Mouse (Mus musculus) cerebral cortex, adult 2 months (tissue): ENCODE results near the gene Apoe.

Experiments
- WGBS: fragments of 180-500 bp; shearing (Covaris S2); methylation state at CpG from one replicate; pipeline ENCODE4 v1.1.7; 2018; 5-methylcytosine and 5-hydroxymethylcytosine counted together

Apoe gene

DNA sequence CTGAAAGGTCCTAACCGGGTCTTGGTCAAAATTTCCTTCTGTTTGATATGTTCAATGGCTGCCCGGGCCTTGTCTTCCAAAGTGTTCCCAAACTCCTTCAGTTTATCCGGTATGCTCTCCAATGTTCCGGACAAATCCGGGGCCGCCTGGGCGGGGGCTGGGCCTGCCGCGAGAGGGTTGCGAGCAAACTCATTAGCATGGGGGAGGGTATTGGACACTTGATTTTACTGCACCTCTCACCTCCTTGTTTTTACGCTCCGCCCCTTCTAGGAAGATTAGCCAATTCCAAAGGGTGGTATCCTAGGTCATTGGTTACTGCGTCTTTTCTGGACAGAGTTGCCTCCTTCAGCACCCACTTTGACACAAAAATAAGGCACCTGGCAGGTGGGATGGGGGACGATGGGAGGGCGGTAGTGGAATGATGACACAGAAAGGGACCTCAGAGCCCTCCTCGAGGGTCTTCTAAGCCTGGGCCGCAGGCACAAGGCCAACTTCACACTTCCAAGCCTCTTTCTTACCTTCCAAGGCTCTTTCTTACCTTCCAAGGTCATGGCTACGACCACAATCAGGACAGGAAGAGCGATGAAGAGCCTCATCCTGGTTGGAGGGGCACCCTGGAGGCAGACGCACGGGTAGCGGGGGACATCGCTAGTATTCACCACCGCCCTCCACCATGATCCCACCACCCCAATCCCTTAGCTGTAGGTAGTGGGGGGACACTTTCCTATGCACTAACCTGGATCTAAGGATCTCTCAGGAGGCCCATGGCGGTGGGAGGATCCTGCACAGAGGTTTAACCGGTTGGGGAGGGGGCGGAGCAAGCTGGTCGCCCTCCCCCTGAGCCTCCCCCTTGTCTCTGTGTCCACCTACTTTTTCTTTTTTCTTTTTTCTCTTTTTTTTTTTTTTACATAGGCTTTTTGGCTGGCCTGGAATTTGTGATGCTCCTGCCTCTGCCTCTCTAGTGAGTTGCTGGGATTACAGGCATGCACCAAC is 6.8 kb downstream of the Apoe start, which contains the start of gene Apoc1:
Apoc1 (minus strand) TSS at position 788 of the 993 bp plus-strand sequence.
- WGBS = 74% methylated on average over 28 of the region's 28 CpGs

DNA sequence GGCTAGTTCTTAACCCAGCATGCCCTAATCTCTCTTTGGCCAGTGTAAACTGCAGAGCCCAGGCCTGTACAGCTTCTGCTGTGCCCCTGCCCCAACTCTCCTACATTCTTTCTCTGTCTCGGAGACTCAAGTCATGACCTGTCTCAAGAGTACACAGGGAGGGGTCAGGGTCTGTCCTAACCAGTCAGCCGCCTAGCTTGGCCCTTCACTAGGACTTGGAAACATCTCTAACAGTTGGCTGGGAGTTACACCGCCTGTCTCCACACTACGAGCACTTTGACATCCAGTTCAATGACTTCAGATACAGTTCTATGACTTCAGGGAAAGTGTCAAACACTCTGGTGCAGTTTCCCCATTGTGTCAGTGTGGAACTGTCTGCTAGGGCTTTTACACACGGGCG is 7.6 kb downstream of the Apoe start:
- 87% methylated on average over 6 of the region's 6 CpGs for WGBS

DNA sequence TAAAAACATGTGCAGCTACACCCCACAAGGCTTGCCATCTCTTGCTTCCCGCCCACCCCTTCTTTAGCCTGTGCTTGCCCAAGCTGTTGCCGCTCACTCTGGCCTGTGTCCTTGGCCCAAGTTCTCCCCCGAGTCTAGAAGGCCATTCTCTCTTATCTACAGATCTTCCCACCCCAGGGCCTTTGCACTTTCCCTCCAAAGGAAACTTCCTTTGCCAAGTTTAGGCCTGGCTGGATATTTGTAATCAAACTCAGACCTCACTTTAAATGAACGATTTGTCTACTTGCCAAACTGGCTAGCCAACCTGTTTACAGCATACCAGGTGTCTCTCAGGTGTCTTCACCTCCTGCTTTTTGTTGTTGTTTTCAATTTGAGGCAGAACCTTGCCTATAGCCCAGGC is 8.1 kb downstream of the Apoe start:
- 83% methylated on average over 4 of the region's 4 CpGs for WGBS

DNA sequence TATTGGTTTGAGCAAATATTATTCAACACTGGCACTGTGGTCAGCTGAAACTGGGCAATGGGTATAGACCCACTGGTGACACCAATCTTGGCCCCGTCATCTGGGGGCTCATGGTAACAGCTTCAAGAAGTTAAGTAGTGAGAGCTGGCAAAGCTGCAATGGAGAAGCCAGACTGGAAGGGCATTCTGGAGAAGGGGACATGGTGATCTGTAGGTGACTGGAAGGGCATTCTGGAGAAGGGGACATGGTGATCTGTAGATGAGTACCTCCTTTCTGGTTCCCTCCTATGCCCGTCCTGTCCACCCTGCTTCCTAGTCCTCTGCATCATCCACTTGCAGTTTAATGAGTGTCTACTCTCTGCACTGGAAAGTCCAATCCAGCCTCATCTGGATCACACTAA is 10.4 kb downstream of the Apoe start:
- 91% methylated on average over 2 of the region's 2 CpGs for WGBS

DNA sequence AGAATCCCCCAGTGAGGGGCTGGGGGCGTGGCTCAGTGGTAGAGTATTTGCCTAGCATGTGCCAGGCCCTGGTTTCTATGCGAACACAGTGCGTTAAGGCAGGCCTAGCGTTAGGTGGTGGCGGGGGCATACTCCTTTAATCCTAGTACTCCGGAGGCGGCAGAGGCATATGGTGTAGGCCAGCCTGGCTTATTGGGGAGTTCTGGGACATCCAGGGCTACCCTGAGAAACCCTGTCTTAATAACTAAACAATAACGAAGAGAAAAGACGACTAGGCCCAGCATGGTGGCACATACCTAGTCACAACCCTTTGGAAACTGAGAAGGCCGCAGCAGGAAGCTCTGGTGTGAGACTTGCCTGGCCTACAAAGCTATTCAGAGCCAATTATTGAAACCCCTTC is 10.9 kb downstream of the Apoe start:
- WGBS = 93% methylated on average over 10 of the region's 10 CpGs

DNA sequence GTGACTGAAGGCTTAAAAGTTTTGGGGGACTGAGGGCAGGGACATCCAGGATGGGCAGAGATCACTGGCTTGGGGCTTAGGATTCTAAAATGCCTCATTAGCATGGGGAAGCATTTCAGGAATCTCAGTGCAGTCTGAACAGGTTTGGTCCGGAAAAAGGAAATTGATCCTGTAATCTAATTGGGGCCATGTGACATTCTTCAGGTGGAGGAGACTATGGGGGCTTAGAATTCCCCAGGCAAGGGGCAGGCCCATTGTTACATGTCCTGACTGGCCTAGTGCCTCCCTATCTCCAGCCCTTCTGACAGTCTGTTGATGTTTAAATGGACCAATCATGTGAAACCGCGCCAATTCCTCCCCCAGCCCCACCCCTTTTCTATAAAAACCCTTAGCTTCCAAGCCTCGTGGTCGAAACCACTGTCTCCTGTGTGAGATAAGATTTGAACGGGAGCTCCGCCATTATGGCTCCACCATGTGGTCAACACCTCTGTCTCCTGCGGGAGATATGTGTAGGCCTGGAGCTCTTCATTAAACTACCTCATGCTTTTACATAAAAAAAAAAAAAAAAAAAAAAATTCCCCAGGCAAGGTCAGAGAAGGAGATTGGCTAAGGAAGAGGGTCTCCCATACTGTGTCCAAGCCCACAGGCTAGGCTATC is 11.9 kb downstream of the Apoe start:
- 71% methylated on average over 8 of the region's 8 CpGs for WGBS

DNA sequence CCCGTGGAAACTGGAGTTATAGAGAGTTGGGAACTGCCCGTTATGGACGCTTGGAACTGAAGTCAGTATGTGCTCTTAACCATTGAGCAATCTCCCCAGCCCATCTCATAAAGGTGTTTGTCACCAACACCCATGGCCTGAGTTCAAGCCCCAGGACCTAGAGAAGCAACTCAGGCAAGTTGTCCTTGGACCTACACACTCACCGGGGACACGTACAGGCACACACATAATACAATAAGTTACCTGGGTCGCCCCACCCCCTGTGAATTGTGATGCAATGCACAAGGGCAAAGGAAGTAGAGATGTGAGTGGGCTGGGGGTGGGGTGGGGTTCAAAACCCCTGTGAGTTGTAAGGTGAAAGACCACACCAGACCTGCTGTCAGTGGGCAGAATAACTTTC is 12.5 kb downstream of the Apoe start:
- 90% methylated on average over 6 of the region's 6 CpGs for WGBS

DNA sequence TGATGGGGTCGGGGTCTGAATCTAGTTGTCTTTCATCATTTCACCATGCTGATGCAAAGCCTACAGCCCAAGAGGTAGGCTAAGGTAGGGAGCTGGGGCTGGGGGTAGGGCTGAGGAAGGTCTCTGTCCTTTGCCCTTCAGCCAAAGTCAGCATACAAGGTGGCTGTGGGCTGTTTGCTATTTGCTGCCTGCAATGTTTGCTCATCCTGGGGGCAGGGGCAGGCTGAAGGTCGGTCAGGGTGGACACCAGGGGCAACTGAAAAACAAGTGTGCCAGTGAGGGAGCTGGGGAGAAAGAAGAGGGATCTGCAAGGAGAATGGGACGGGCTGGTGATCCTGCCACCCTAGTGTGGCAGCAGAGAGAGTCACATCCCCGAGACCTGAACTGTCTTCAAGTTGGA is 13.6 kb downstream of the Apoe start:
- WGBS = 79% methylated on average over 4 of the region's 4 CpGs

DNA sequence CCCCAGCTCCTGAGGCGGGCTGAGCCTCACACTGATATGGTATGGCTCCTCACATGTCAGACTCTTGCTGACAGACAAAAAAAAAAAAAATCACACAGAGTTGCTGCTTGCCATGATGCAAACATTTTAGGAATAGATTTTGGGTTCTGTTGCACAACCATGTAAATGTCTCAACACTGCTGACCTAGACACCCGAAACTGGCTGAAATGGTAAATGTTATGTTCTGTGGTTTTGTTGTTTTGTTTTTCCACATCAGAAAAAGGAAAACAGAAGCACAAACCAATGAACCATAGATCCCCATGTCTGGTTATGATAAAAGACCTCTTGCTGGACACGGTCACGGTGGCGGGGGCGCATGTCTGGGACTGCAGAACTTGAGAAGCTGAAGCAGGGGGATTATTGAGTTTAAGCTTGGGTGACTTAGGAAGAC is 15.2 kb downstream of the Apoe start:
- 95% methylated on average over 6 of the region's 6 CpGs for WGBS

DNA sequence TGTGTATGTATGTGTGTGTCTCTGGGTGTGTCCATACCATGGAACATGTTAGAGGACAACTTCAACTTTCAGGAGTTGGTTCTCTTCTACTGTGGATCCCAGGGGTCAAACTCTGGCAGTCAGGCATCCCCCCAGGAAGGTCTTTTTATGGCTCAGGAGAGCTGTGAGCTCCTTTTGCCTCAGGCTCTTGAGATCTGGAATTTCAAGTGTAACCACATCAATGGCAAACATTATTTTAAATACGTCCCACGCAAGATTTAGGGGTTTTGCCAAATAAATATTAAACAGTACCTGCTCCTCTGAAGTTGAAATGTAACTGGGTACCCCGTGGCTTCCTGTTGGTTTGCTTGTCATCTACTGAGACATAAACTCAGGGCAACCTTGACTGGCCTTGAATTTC is 16.0 kb downstream of the Apoe start:
- WGBS = 89% methylated on average over 3 of the region's 3 CpGs

DNA sequence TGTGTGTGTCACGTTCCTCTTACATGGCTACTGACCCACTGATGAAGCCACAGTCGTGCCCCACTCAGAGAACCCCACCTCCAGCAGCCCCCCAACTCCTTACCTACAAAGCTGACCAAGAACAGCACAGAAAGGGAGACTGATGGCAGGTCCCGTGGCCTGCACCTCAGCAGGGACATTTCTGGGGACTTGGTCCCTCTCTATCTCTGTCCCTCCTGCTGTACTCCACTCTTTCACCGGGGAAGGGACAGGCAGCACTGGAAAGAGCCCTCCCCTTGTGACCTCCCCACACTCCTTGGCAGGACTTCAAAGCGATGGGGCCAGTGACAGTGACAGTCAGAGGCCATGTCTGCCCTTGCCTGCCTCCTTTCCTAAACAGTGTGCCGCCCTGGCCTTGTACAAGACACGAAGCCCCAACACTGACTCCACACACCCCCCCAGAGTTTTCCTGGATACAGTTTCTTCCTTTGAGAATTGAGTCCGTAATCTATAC is 17.7 kb downstream of the Apoe start, which contains the start of the genes Gm44805 and Apoc4:
Gm44805 (minus strand) TSS at position 222 of the 493 bp plus-strand sequence.
Apoc4 (minus strand) TSS at position 278 of the 493 bp plus-strand sequence.
- 62% methylated on average over 8 of the region's 8 CpGs for WGBS

DNA sequence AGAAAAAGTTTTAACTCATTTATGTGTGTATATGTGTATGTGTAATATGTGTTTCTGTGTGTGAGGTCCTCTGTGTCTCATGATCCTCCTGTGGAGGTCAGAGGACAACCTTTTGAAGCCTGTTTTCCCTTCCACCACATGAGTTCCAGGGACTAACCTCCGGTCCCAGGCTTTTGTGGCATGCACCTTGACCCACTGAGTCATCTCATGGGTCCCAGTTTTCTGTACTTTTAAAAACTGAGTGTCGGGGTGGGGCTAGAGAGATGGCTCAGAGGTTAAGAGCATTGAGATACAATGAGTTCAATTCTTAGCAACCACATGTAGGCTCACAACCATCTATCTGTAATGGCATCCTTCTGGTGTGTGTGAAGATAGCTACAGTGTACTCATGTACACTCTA is 18.3 kb downstream of the Apoe start:
- WGBS = 88% methylated on average over 2 of the region's 2 CpGs

DNA sequence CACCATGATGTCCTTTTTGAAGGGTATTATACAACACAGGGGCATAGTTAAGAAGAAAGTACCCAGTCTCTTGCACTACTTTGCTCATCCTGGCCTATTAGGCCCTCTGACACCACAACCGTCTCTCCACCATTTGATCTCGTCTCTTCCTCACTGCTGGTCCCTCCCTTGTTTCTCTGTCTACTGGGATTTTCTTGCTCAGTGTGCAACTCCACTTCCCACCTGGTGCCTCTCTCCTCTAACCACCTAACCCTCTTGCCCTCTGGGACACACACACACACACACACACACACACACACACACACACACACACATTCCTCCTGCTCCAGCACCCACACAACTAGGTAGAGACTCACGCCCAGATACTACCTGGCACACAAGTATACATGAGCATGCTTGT is 20.1 kb downstream of the Apoe start:
- WGBS = 95% methylated on average over 3 of the region's 3 CpGs

DNA sequence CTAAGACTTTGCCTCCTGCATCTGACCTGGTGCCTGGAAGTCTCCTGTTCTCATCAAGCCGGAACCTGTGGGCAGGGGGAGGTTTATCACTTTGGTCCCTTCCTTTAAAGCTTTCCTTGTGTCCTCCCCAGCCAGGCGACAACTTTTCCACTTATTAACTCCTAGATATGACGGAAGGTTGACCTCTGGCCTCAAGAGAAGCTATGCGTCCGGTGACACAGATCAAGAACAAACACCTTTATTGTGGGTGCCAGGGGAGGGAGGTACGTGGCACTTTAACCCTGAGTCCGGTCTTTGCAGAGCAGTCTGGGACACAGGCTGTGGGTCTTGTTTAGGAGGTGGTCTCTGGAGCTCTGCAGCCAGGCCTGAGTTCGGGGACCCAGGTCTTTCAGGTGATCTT is 21.1 kb downstream of the Apoe start, which contains the start of gene Apoc2:
Apoc2 (minus strand) TSS at position 70 of the 400 bp plus-strand sequence.
- 92% methylated on average over 8 of the region's 8 CpGs for whole genome bisulfite sequencing

DNA sequence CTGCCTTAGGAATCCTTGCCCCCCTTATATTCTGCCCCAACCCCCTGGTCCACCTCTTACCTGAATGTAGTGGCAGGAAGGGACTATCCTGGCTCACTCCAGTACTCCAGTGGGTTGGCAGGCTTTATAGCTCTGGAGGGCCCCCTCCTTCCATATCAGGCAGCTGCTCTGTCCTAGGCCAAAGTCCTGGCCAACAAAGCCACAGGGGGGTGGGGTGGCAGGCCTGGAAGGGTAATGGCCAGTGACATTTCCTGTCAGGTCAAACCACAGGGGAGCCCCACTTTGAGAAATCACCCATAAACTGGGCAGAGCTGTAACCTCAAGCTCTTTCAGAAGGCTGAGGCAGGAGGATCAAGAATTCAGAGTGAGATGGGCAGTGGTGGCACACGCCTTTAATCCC is 22.3 kb downstream of the Apoe start:
- WGBS = 93% methylated on average over 1 of the region's 1 CpGs

DNA sequence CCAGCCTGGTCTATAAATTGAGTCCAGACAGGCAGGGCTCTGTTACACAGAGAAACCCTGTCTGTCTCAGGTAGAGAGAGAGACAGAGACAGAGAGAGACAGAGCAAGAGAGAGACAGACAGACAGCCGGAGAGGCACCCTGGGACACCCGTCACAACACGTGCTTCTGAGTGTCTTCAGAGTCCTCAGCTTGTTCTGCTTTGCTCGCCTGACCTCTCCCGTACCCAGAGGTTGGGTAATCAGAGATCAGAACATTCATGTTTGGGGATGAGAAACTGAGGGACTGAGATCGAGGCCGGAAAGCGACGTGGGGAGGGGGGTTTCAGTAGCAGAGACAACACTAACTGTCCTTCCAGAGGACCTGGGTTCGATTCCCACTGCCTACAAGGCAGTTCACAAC is 23.2 kb downstream of the Apoe start:
- WGBS = 84% methylated on average over 10 of the region's 10 CpGs

DNA sequence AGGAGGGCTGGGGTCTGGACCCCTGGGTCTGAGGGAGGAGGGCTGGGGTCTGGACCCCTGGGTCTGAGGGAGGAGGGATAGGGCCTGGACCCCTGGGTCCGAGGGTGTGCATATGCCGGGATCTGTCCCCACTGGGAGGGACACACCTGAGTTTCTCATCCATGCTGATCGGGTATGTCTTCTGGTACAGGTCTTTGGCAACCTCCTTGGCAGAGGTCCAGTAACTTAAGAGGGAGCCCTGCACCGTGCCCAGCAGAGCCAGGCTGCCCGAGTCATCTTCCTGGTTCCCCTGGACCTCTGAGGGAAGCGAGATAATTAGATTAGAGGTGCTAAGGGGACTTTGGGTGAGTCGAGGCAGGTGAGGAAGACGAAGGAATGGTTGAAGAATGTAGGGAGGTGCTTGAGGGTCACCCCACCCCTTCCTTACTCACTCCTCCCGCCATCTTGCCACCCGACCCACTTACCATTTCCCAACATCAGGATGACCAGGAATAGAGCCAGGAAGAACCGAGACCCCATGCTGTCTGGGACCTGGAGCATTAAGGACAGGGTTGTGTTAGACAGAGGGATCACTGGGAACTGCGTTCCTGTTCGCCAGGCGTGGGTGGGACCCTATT is 25.8 kb downstream of the Apoe start:
- WGBS = 65% methylated on average over 14 of the region's 14 CpGs

DNA sequence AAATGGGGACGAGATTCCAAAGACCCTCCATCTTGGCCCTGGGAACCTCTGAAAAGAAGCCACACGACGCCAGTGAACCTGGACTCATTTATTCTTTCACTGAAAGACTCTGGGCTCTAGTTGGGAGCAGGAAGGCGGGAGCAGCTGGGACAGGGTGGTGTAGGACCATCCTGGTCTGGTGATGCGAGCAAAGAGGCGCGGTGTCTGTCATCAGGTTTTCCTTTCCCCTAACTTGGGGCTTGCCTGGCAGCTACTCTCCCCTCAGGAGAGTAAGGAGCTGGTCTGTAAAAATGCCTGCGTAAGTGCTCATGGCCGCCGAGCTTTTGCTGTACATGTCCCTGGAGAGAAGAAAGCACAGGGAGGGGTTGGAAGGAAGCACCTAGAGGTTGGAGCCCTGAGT is 27.5 kb downstream of the Apoe start:
- 76% methylated on average over 10 of the region's 10 CpGs for WGBS

DNA sequence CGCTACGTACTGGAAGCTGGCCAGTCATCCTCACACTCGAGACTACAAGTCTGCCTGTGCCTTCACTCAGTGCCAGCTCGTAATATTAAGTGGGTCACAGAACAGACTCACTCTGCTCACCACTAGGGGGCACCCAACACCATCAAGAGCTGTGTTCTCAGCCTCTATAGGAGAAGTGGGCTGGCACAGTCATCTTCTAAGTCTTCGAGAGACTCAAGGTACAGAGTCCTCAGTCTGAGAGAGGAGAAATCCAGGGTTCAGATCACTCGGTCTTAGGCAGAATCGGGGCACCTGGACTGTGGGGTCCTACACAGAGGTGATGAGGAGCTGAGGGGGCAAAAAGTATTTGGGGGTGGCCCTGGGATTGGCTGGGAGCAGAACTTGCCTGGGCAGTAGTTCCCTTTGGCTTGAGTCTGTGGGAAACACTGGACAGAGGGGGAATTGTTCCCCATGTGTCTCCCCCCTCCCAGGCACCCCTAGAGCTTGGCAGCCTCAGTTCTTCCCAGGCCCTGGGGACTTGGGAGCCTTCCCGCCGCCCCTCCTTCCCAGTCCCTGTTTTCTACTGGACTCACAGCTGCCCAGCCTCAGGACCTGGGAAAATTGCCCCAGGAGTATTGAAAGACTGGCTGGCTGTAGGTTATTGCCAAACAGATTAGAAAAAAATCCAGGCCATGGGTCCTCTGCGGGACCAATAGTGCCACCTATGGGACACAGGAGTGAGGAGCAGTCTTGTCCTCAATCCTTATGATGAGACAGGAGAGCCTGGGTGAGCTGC is 29.9 kb downstream of the Apoe start:
- 3% methylated on average over 10 of the region's 10 CpGs for WGBS

DNA sequence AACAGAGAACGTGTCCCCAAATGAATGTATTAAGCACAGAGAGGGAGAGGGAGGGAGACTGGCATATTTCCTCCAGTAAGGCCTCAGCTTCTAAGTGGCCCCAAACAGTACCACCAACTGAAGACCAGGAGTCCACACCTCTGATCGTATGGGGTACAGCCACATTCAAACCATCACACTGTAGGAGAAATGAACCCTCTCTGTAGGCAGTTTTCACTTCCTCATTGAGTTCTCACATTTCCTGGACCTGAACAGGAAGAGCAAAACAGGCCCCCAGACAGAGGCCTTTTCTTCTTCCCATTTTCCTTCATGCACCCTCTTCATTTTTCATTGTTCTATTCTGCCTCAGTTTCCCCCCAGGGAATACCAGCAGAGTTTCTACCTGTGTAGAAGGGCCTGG is 31.6 kb downstream of the Apoe start:
- 65% methylated on average over 2 of the region's 2 CpGs for WGBS

DNA sequence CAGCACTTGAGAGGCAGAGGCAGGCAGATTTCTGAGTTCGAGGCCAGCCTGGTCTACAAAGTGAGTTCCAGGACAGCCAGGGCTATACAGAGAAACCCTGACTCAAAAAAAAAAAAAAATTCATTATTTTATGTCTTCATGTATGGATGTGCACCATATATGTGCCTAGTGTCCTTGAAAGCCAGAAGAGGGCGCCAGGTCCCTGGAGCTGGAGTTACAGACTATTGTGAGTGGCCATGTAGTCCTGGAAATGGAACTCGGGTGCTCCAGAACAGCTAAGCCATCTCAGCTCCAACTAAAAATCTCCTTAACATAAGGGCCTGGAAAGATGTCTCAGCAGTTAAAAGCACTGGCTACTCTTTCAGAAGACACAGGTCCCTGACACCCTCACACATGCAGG is 32.2 kb downstream of the Apoe start:
- 52% methylated on average over 3 of the region's 3 CpGs for WGBS
